Mouse (Mus musculus): ENCODE results near the gene Spen. TPM values are rescaled to one million over a fixed set of nuclear protein-coding genes. Genes with fewer than 3 reads are reported as not detected.

Gene Spen
- polyA plus RNA-seq, 1 experiment from 2014 or later = 14.2 TPM

DNA sequence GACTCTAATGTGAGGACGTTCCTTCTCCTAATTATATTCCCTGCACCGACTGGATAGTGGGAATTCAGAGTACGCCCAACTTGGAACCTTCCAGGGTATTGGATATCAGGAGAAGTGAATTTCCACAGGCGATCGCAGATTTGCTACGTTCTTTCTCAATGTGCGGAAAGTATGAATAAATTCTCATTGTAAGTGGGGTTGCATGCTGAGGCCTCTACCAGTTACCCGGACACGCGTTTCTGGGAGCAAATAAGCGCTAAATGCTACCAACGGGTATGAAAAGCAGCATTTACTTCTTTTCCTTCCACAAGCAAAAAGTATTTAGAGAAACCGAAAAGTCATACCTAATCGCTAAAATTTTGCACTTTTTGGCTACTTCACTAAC, 1.2 kb downstream of the Spen start:
- Histone ChIP-seq H3K27me3 (ENCODE audit: insufficient read depth, poor library complexity, severe bottlenecking) (no peaks in the 10 kb centered on the region), H3K36me3 (no peaks in the 10 kb centered on the region), H3K4me3 (peak overlapping the region; percentile 99), H3K4me1 (replicated peaks) (peaks cover 59% of the 10 kb centered on the region), H3K9me3 (no peaks in the 10 kb centered on the region), H3K27ac (peak overlapping the region; percentile 96)
- DNase-seq (ENCODE audit: low spot score) = no peak
- WGBS = 0% methylated on average over 14 of the region's 14 CpGs

GRCm38 (mm10) chr4:141536291-141537225, 1.8 kb downstream of the Spen start:
- Histone ChIP-seq H3K9me3 (no peaks in the 10 kb centered on the region), H3K27me3 (ENCODE audit: insufficient read depth, poor library complexity, severe bottlenecking) (no peaks in the 10 kb centered on the region), H3K4me1 (replicated peaks) (peaks cover 57% of the 10 kb centered on the region), H3K36me3 (no peaks in the 10 kb centered on the region), H3K27ac (peak overlapping the region; percentile 96), H3K4me3 (peak overlapping the region; percentile 99)
- under 1% methylated on average over 61 of the region's 61 CpGs for WGBS
- peak; percentile 88 for DNase-seq (ENCODE audit: low spot score)

DNA sequence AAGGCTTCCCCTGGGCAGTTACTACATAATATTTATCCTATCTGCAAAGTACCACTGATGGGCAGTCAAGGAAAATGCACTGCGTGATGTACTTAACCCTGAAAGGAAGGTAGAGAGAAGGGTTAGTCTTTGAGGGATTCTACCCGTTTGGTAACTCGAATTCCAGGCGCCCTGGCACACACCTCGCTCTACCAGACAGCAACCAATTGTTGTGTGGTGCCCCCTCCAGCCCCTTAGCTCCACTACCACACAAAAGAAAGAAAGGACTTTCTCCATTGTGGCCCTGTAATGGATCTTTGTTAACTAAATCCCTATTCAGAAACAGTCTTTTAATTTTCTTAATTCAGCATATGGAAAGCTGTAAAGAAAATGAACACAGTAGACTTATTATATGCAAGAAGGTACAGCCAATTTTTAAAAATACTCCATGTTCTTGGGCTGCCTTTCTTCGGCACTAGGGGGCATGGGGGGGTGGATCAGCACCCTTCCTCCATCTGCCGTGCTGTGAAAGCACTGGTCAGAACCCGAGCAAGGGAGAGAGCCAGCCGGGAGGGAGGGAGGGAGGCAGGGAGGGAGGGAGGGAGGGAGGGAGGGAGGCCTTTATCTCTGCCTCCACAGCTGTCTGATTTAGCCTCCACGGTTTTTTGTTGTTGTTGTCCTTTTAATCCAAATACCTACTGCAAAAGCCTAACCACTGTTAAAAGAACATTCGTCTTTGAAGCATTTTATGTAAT, 3.3 kb downstream of the Spen start:
- Histone ChIP-seq H3K9me3 (0 out of 2 replicates have a peak, but pooled peaks cover 3% of the 10 kb centered on the region), H3K4me3 (peak overlapping the region; percentile 99), H3K36me3 (peaks cover 8% of the 10 kb centered on the region), H3K27me3 (ENCODE audit: insufficient read depth, poor library complexity, severe bottlenecking) (no peaks in the 10 kb centered on the region), H3K4me1 (replicated peaks) (peaks cover 60% of the 10 kb centered on the region), H3K27ac (peak overlapping the region; percentile 96)
- peak; percentile 67 for DNase-seq (ENCODE audit: low spot score)
- WGBS = 9% methylated on average over 11 of the region's 11 CpGs

DNA sequence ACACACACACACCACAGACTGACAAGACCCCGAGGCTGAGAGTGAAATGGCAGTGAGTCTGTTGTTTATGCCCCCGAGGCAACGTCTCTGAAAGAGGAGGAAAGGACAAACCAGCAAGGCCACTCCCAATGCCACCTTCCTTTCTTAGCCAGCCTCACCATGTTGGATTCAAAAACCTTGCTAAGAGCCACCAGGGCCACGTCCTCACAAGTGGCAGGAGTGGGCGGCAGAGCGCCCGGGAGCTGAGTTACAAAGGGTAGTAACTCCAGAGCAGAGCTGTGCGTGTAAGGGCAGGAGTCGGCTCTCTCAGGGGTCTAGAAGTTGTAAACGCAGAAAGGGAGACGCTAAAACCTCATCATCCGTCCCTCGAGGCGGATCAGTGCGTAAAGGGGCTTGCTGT, 7.4 kb downstream of the Spen start:
- no peak overlapping the region for H3K27ac ChIP-seq
- H3K4me1 ChIP-seq (replicated peaks) = peaks cover 43% of the 10 kb centered on the region
- no peak overlapping the region for H3K4me3 ChIP-seq
- H3K36me3 ChIP-seq = peaks cover 37% of the 10 kb centered on the region
- 0 out of 2 replicates have a peak, but pooled peaks cover 3% of the 10 kb centered on the region for H3K9me3 ChIP-seq
- WGBS = 80% methylated on average over 15 of the region's 15 CpGs
- no peaks in the 10 kb centered on the region for H3K27me3 ChIP-seq (ENCODE audit: insufficient read depth, poor library complexity, severe bottlenecking)
- DNase-seq (ENCODE audit: low spot score) = no peak

- no peak for DNase-seq (ENCODE audit: low spot score)
- H3K27ac ChIP-seq = no peak overlapping the region
- 0 out of 2 replicates have a peak, but pooled peaks cover 3% of the 10 kb centered on the region for H3K9me3 ChIP-seq
- no peak overlapping the region for H3K4me3 ChIP-seq
- 91% methylated on average over 11 of the region's 11 CpGs for WGBS
- H3K4me1 ChIP-seq (replicated peaks) = peaks cover 23% of the 10 kb centered on the region
- H3K36me3 ChIP-seq = peaks cover 37% of the 10 kb centered on the region
- H3K27me3 ChIP-seq (ENCODE audit: insufficient read depth, poor library complexity, severe bottlenecking) = no peaks in the 10 kb centered on the region
These were observed 9.5 kb downstream of the Spen start for GRCm38 (mm10) chr4:141528938-141529337.

GRCm38 (mm10) chr4:141526936-141527650, 11.3 kb downstream of the Spen start:
- H3K36me3 ChIP-seq = peaks cover 43% of the 10 kb centered on the region
- H3K27ac ChIP-seq = no peak overlapping the region
- 0 out of 2 replicates have a peak, but pooled peaks cover 3% of the 10 kb centered on the region for H3K9me3 ChIP-seq
- H3K27me3 ChIP-seq (ENCODE audit: insufficient read depth, poor library complexity, severe bottlenecking) = no peaks in the 10 kb centered on the region
- no peak overlapping the region for H3K4me3 ChIP-seq
- WGBS = 79% methylated on average over 7 of the region's 7 CpGs
- H3K4me1 ChIP-seq (replicated peaks) = 0 out of 2 replicates have a peak, but pooled peaks cover 16% of the 10 kb centered on the region
- no peak for DNase-seq (ENCODE audit: low spot score)

DNA sequence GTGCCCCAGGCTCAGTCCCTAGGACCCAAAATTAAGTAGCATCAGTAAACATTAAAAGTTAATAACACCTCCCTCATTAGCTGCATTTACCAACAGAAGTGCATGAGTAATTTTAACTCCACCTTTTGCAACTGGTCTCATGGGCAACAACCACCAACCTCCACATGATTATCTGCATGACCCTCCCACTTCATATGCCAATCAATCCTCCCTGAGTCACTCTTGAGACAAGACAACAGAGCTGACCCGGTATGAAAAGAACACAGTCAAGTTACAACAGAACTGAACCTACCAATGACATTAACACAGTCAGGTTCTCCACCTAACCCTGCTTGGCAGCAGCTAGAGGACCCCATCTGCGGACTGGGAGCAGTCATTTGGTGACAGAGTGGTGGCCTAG, 12.5 kb downstream of the Spen start:
- 0 out of 2 replicates have a peak, but pooled peaks cover 10% of the 10 kb centered on the region for H3K4me1 ChIP-seq (replicated peaks)
- no peaks in the 10 kb centered on the region for H3K27me3 ChIP-seq (ENCODE audit: insufficient read depth, poor library complexity, severe bottlenecking)
- 0 out of 2 replicates have a peak, but pooled peaks cover 3% of the 10 kb centered on the region for H3K9me3 ChIP-seq
- WGBS = 74% methylated on average over 2 of the region's 2 CpGs
- no peak for DNase-seq (ENCODE audit: low spot score)
- peaks cover 51% of the 10 kb centered on the region for H3K36me3 ChIP-seq
- no peak overlapping the region for H3K27ac ChIP-seq
- no peak overlapping the region for H3K4me3 ChIP-seq

GRCm38 (mm10) chr4:141524658-141525057, 13.7 kb downstream of the Spen start:
- Histone ChIP-seq H3K4me3 (no peak overlapping the region), H3K27ac (no peak overlapping the region), H3K36me3 (peaks cover 55% of the 10 kb centered on the region), H3K27me3 (ENCODE audit: insufficient read depth, poor library complexity, severe bottlenecking) (no peaks in the 10 kb centered on the region), H3K9me3 (no peaks in the 10 kb centered on the region), H3K4me1 (replicated peaks) (0 out of 2 replicates have a peak, but pooled peaks cover 8% of the 10 kb centered on the region)
- no peak for DNase-seq (ENCODE audit: low spot score)
- WGBS = 75% methylated on average over 6 of the region's 6 CpGs

- Histone ChIP-seq H3K27ac (no peak overlapping the region), H3K4me3 (no peak overlapping the region), H3K36me3 (peaks cover 51% of the 10 kb centered on the region), H3K9me3 (no peaks in the 10 kb centered on the region), H3K4me1 (replicated peaks) (0 out of 2 replicates have a peak, but pooled peaks cover 8% of the 10 kb centered on the region), H3K27me3 (ENCODE audit: insufficient read depth, poor library complexity, severe bottlenecking) (no peaks in the 10 kb centered on the region)
- 87% methylated on average over 11 of the region's 11 CpGs for WGBS
- no peak for DNase-seq (ENCODE audit: low spot score)
These were observed 15.3 kb downstream of the Spen start for GRCm38 (mm10) chr4:141523128-141523527.

- Histone ChIP-seq H3K4me3 (no peak overlapping the region), H3K36me3 (peaks cover 88% of the 10 kb centered on the region), H3K27ac (no peak overlapping the region), H3K27me3 (ENCODE audit: insufficient read depth, poor library complexity, severe bottlenecking) (no peaks in the 10 kb centered on the region), H3K4me1 (replicated peaks) (peaks cover 10% of the 10 kb centered on the region), H3K9me3 (no peaks in the 10 kb centered on the region)
- no peak for DNase-seq (ENCODE audit: low spot score)
- WGBS = 98% methylated on average over 3 of the region's 3 CpGs
These were observed 20.0 kb downstream of the Spen start for GRCm38 (mm10) chr4:141518386-141518785.

DNA sequence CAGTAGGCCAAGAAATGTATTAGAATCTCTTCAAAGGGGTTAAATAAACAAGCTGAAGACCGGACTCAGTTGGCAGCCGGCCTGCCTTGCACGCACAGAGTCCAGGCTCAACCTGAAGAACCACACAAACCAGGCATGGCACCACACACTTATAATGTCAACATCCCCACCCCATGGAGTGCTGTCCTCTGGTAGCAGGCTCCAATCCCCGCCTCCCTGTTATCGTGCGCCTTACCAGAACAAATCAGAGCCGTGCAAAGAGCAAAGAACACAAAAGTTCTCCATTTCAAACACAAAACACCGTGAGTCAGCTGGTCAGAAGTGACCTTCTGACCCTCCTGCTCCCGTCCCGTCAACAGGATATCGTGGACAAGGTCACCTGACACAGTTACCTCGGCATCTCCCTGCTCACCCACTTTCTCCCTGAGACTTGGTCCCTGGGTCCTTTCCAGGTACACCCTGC, 24.2 kb downstream of the Spen start:
- Histone ChIP-seq H3K4me1 (replicated peaks) (peaks cover 6% of the 10 kb centered on the region), H3K9me3 (no peaks in the 10 kb centered on the region), H3K4me3 (no peak overlapping the region), H3K36me3 (peaks cover 75% of the 10 kb centered on the region), H3K27ac (no peak overlapping the region), H3K27me3 (ENCODE audit: insufficient read depth, poor library complexity, severe bottlenecking) (no peaks in the 10 kb centered on the region)
- no peak for DNase-seq (ENCODE audit: low spot score)
- 55% methylated on average over 12 of the region's 12 CpGs for WGBS

DNA sequence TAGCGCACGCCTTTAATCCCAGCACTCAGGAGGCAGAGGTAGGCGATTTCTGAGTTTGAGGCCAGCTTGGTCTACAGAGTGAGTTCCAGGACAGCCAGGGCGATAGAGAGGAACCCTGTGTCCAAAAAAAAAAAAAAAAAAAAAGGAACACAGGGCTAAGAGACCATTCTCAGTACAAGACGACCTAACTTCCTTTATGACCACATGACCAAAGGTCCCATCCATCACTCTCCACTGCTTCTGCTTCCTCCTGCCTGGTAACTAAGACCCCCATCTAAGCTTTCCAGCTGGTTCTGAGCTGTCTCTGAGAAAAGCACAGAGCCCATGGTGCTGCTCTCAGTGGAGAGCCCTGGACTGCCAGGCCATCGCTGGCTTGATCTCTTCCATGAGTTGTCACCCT, 26.3 kb downstream of the Spen start:
- peaks cover 56% of the 10 kb centered on the region for H3K36me3 ChIP-seq
- peaks cover 9% of the 10 kb centered on the region for H3K4me1 ChIP-seq (replicated peaks)
- H3K4me3 ChIP-seq = no peak overlapping the region
- WGBS = 82% methylated on average over 6 of the region's 6 CpGs
- H3K9me3 ChIP-seq = no peaks in the 10 kb centered on the region
- H3K27me3 ChIP-seq (ENCODE audit: insufficient read depth, poor library complexity, severe bottlenecking) = no peaks in the 10 kb centered on the region
- H3K27ac ChIP-seq = no peak overlapping the region
- DNase-seq (ENCODE audit: low spot score) = no peak

Measured in hindbrain, embryonic 10.5 days (tissue).